Mouse (Mus musculus) layer of hippocampus, postnatal 25 days (tissue): ENCODE results near the gene Rora. TPM values are rescaled to one million over a fixed set of nuclear protein-coding genes. Genes with fewer than 3 reads are reported as not detected.

Source experiments
- DNase-seq, 2 experiments: peaks; one replicate each; pipeline ENCODE4 v3.0.0; 2022; ENCODE audit warnings: mixed read lengths in 2 of 2, low spot score in 1 of 2; ENCODE audit errors: extremely low spot score in 1 of 2
- total RNA-seq, 2 experiments: library from RNA; stranded (reverse); gene quantifications; 2 replicates each; pipeline ENCODE4 v1.2.3; 2021

Rora gene
- total RNA-seq, 2 experiments from 2014 or later = 27.4 to 27.6 TPM

DNA sequence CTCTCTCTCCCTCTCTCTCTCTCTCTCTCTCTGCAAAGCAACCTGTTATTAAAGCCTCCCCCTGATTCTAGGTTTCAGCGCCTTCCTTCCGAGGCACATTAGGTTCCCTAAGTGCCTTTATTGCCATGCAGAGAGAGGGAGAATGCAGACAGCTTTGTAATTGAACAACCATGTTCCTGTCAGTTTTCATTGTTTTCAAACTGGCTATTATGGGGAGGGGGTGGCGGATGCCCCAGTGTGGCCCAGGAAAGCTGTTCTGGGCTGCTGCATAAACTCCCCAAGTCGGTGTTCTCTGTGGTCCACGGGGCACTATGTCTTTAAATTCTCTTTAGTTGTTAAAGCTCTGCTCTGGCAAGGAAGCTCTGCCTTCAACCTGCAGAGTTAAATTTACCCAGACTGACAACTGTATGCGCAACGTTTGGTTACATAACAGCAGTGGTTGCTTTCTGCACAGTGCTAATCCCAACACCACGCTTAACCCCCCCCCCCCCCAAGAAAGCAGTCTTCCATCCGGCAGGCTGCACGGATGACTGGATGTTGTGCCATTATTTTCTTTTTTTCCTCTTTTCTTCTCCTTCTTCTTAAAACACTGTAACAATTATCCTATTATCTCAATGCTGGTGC lies 33.8 kb downstream of the Rora start:
- DNase-seq = no peak

DNA sequence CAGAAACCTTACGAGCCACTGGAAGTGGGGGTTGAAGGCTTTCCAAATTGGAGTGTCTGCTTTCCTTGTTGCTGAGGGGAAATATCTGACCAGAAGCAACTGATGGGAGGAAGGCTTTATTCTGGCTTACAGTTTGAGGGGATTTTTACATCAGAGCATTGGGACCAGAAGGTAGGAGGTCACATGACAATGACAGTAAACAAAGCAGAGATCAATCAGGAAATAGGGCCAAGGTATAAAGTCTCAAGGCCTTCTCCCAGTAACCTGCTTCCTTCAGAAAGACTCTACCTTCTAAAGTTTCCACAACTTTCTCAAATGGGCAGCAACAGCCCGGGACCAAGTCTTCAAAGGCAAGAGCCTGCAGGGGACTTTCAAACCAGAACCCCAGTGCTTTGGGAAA lies 34.6 kb downstream of the Rora start:
- DNase-seq = no peak

DNA sequence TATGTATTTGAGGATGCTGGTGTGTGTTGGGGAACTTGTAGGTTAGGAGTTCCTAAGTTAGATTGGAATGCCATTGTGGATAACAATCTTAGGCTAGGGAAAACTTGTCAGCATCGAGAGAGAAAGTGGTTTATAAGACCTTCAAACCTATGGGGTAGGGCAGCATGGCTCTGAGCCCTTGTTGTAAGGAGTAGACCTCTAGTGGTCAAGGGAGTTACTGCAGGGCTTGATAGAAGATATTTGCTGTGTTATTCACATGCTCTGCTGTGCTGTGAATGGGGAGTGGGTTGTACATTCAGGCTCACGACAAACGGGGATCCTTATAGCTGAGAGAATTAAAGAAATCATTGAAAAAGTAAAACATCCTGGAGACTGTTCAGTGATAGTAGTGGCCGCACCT lies 35.8 kb downstream of the Rora start:
- peak in 1 of 2 experiments; percentile 51 for DNase-seq

DNA sequence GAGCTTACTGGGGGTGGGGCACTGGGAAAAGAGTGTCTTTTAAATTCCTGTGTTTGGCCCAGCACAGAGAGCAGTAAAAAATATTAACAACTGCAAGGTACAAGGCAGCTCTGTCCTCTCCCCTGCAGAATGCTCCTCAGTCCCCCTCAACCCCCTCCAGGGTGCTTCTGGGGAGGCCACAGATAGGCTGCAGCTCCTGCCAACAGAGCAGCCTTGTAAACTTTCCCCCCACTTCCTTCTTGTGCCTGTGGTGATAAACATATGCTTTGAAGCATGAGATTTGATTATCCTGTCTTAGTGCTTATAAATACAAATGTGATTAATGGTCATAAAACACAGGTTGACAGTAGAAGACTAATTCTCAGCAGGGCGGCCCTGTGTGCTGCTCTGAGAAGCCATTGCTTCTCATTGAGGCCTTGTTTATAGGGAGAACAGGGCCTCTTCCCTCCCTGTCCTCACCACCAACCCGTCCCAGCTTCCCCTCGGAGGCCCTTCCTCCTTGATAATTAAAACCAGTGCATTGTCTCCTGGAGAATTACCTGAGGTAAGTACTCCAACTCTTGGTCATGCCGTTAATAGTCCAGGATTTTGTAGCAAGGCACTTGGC lies 41.4 kb downstream of the Rora start:
- DNase-seq = no peak

DNA sequence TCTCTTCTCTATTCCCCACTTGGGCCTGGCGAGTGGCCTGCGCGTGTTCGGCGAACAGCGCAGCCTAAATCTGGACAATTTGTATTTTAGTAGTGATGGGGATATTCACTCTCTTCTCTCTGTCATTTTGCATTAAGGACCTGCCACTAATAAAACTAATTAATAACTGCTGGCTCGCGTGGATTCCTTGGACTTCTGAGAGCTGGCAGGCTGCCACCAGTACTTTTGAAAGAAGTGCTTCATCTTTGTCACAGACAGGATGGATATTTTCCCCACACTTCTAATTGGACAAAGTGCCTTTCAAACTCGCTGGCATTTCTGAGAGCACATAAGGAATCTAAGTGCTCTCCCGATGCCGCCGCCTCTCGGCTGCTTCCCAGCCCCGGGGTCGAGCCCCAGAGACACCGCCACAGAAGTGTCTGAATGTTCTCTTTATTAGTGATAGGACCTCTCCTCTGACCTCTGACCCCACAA lies 41.9 kb downstream of the Rora start:
- peak in 1 of 2 experiments; percentile 14 for DNase-seq

DNA sequence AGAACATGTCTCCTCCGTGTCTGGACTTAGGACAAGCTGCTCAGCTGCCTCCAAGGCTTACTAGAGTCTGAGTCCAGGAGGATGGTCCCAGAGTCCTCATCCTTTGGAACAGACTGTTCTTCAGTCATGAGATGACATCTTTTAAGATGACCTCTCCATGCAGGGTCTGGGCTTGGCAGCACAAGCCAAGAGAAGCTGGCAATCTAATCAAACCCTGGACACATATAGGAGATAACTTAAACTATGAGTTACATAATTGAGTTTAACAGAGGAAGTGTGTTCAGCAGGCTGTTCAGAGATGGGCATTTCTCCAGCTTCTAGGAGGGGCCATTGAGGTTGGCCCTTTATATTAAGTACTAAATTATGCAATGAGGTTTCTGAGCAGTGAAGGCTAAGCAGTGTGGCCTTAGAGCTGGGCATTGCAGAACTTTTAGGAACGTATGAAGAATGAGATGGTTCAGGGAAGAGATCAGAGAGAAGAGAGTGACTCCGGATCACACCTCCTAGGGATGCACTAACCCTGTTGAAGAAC lies 42.9 kb downstream of the Rora start:
- DNase-seq = no peak

DNA sequence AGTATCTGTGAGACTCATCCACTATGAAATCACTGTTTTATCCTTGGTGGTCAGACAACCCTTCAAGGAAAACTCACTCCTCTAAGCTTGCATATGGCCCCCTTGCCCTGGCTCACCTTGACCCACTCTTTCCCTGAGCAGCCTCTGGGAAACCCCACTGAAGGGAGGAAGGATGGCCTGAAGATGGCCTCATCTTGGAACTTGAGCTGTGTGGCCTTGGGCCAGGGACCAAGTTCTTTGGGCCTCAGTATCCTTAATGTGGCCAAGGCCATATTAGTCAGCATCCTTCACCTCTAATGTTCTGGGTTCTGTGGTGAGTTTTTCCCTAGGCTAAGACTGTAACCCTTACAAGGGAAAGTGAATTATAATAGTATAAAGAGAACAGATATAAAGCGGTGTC lies 45.8 kb downstream of the Rora start:
- DNase-seq = no peak

DNA sequence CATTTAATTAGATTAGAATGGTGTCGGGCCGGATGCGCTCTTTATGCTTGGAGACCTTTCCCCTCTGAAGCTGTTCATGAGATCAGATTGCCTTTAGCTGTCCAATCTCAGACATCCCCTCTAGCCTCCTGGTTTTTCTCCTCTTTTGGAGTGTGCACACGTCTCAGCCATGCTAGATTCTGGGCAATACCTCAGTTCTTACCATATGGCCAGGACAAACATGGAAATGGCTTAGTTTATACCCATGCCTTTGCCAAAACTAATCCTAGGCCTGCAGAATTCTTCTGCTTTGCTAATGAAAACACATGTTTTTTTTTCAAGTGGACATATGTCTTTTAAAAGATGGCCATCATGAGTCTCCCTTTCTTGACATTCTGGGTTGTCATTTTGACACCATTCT lies 46.3 kb downstream of the Rora start:
- DNase-seq = no peak

DNA sequence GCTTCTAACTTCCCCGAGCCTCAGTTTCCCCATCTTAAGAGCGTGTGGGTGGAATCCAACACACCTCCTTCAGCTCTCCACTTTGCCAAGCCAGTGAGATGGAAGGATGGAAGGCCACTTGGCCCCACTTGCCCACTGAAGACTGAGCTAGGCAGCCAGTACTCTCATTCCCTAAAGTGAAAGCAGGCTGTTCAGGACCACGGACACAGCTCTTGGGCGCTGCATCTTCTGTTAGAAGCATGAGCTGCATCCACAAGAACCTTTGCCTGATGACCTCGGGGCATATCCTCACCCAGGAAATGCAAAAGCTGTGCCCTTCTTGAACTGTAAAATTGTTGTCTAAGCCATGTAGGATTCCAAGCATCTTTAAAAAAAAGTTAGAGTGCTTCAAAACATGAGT lies 54.0 kb downstream of the Rora start:
- no peak for DNase-seq

DNA sequence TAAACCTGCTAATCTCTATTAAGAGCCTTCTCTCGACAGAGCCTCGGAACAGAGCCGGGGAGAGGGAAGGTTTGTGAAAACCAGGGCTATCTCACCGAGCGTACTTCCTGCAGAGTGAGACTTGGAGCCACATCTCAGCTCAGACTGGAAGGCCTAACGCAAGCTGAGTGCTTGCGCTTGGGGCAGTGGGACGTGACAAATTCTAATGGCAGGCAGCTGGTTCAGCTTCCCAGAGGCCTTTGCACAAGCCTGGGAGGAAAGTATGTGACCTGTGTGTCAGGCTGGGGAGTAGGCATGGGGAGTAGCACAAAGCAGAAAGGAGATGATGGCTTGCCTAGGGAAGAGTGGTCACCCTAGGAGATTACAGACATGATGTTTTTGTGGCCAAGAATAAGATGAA lies 55.6 kb downstream of the Rora start:
- no peak for DNase-seq

DNA sequence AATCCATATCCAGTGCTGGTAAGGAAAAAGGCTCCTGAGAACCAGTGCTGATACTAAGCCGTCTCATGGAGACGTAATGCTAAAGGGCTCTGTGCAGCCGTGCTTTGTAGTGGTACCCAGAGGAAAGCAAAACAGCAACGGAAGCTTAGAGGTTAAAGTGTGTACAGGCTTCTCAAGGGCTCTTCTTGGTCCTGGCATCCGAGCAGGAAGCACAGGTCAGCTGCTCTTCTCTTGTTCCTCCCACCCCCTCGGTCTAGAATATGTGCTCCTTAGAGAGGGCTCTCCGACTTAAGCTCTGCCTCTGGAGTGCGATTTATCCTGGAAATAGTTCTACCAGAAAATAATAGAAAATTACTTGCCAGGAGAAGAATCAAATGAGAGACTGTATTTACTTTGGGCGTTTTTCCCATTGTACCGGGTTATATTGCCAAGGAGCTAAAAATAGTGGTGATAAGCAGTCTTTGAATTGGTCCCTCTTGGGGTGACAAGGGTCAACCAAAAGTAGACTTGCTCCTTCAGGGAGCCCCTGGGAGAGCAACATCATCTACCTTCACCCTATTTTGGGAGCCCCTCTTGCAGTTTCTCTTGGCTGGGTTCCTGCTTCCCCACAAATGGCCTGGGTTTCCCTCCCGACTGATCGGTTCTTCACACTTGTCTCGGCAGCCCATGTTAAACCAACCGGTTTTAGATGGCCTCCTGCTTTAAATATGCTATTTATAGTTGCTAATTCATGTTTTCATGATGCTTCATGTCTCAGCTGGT lies 57.5 kb downstream of the Rora start:
- no peak for DNase-seq

DNA sequence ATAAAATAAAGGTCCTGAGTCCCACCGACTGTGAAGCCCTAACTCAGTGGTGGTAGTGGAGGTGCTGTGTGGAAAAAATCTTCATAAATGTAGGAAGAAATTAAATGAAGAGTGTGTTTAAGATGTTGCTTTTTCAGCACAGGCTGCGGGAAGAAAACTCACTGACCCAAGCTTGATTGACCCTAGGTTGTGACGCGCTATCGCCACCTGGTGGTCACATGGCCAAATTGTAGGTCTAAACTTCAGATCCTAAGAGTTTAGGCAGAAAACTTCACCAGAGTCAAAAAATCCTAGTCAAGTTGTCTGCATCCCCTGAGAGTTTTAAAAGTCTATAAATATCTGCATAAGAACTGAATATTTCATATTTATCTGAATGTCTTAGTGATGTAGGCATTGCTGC lies 63.4 kb downstream of the Rora start:
- peak; percentile 20 to 51 for DNase-seq

DNA sequence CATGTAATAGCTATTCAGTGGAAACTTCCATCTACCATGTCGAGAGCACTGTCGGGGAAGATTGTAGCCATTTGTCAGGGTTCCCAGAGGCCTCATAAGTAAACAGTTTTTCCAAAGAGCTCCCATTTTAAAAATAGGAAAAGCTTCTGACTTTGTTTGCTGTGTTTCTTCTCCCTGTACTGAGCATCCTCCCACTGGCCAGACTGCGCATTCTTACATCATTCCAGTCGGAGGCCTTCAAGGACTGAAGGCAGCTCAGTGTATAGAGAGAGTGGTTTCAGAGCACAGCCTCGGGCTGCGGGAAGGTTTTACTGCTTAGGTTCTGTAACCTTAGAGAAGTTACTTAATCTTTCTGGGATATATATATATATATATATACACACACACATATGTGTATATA lies 64.8 kb downstream of the Rora start:
- no peak for DNase-seq

DNA sequence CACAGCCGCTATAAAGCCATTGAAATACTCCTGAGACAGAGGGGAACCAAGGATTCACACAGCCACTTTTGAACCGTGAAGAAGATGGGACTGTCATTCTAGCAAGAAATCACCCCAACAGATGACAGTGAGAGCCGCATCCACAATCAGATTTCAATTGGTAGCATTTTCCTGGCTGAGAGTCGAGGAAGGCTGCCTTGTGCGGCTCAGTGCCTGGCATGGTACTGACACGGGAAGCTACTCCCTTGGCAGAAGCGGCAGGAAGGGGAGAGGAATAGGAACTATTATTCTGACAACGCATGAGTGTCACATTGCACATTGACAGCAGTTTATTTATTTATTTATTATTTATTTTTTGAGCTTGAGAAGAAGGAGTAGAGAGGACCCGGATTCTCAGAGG lies 65.7 kb downstream of the Rora start:
- DNase-seq = no peak

DNA sequence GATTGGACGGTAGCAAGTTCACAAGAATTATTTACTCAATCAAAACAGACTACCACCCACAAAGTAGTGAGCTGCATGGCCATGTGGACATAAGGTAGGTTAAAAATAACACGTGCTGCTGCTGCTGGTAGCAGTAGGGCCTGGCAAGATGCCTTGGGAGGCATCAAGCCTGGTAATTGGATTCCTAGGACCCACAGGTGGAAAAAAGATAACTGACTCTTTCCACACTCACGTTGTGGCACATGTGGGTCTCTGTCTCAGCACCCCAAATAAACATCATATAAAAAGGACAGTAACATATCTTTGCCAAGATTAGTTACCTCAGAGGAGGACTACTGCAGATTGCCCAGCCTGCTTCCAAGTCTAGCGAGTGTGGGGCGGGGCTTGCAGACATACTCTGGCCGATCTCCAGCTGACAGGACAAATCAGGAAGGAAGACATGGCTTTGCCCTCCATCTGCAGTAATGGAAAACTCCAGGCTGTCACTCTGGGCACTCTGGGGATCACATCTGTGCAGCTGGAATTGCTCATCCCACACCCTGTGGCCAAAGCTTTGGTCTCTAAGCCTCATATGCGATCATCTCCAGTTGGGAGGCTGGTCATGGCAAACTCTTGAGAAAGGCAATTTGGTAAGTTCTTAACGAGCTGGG lies 71.2 kb downstream of the Rora start:
- no peak for DNase-seq

DNA sequence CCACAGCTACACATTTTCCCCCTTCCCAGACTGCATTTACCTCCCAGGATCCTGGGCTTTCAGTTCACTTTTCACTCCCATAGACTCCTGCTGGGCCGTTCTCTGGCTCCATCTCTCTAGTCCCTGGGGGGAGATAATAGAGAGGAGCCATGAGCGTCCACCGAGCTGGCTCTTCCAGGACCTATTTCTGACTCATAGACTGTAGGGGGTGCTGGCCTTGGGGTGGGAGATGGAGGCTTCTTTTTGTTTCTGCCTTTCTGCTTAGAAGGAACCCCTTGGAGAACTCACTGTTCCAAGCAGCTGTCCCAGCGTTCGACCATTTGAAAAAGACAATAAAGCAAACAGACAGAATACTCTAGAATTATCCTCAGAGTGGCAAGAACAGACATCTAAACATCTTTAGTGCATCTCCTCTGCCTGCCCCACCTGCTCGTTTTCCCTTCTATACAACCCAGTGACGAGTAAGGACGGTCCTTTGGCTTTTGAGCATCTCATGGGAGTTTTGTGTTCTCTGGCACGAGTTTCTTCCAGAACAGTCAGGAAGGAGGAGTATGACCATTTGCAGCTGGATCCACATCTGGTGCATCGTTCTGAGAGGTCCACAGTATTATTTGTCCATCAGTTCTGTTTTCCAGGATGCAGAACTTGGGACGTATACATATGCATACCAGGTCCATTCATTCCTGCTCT lies 73.7 kb downstream of the Rora start:
- no peak for DNase-seq

DNA sequence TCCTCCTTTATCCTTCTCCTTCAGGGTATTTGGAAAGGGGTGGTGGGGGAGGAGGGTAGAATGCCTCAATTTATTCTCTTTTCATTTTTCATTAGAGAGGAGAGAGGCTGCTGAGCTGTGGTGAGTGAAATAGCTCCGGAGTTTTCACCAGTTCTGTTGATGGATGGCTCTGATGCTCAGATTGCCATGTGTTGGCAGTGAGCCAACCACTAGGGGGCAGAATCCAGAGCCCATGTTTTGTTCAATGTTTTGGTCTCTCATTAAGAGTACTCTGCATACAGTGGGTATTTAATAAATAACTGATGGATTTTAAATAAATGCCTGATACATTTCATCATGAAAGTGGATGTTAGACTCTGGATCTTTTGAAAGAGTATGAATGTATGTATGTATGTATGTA lies 77.9 kb downstream of the Rora start:
- peak in 1 of 2 experiments; percentile 18 for DNase-seq

DNA sequence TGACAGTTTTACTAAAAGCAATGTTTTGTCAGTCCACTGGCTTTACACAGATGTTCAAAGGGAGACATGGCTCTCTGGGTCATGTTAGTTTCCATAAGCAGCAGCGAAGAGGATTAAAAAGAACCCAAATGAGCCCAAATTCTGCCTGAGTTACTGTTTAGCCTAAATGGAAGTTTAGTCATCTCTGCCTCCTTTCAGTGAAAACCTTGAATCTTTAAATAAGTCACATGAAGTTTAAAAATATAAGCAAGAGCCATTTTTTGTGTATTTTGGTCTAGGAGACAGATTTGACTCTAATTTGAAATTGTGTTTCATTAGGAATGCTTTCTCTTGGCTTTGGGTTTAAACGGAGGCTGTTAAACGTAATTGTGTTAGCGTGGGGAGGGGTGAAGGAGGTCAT lies 79.3 kb downstream of the Rora start:
- no peak for DNase-seq

DNA sequence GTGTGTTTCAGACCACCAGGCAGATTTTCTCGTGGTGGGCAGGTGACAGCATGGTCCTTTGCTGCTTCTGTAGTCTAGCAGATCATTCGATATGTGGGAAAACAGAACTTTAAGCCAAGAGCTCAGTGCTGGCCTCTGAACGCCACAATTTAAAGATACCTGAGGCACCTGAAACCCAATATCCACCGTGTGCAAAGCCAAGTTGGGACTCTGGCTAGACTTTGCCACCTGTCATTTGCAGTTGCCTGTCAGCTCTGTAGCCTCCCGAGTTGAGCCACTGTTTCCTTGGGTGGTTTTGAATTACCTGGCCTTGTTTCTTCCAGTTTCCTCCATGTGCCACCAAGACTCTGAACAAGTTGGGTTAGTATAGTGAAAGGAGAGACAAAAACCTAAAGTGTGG lies 82.3 kb downstream of the Rora start:
- DNase-seq = no peak

DNA sequence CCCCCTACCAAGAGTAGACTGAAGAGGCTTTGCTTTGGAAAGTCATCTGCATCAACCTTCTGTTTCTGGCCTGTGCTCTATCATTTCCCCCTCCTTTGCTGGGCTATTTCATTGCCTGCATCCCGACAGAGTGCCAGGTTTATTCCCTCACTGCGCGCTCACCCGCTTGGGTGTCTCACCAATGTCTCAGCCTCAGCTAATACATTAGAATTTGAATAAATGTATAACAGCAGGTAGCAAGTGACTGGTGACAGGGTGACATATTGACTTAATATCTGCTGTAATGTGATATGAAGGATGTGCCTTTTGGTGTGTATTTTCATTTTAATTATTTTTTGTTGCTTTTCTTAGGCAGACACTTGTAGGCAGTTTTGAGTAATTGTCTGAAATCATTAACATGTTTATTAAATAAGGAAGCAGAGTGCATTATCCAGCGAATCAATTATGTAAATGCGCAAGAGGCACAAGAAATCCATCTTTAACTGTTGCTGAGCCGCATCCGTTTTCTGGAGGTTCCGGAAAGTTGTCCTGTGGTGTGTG lies 83.7 kb downstream of the Rora start:
- DNase-seq = no peak
